Mouse (Mus musculus) frontal cortex, adult (tissue): Measurements from ENCODE around the gene Snd1.

ENCODE experiments used
- ATAC-seq: cut with Nextera tagmentation; 2 replicates; pipeline ENCODE4 v1.9.2; 2017; ENCODE audit warnings: mild to moderate bottlenecking, moderate library complexity, mixed read lengths; ENCODE audit not compliant: low TSS enrichment

Snd1 gene

DNA sequence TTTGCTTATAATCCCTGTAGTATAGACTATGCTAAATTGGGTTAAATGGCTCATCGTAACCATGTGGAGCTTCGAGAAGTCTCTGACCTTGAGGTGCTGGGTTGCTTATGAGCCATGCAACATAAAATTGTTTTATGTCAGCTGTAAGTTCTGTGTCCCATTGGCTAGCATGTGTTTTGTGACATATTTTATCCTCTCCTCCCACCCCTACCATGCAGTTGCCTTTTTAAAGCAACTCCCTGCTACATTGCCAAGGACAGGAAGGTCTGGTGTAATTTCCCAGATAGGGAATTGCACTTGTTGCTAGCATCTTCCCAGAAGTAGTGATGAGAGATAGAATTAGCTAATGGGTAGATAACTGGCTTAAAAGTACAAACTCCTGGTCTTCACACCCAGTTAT is 324.9 kb downstream of the Snd1 start:
- ATAC-seq: no peak

GRCm38 (mm10) chr6:28800976-28801375 is 326.0 kb downstream of the Snd1 start:
- peak; percentile 78 for ATAC-seq

DNA sequence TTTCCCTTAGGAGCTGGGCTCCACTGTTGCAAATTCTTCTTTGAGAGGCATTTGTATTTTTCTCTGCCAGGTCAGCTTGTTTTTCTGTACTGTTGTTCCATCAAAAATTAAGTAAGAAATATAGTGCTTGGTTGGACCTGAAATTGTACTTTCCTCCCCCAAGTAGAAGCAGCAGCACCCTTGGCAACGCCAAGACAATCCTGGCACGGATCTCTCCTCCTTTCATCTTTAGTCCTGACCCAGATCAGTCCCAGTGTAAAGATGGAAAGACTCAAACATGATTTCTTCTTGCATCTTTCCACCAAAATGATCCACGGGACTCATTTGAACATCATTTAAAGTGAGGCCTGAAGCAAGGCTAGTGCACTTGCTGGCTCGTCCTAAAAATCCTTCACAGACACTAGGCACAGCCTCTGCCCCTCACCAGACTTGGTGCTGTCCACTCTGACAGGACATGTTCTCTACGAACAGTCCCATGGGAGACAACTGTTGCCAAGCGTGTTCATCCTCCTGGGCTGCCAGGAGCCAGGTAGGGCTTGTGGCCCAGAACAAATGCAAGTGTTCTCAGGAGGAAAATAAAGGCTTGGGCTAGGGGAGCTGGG is 328.8 kb downstream of the Snd1 start:
- ATAC-seq: no peak

GRCm38 (mm10) chr6:28804751-28805150 is 329.8 kb downstream of the Snd1 start:
- peak; percentile 14; the same call in 1 of the 2 replicates for ATAC-seq

DNA sequence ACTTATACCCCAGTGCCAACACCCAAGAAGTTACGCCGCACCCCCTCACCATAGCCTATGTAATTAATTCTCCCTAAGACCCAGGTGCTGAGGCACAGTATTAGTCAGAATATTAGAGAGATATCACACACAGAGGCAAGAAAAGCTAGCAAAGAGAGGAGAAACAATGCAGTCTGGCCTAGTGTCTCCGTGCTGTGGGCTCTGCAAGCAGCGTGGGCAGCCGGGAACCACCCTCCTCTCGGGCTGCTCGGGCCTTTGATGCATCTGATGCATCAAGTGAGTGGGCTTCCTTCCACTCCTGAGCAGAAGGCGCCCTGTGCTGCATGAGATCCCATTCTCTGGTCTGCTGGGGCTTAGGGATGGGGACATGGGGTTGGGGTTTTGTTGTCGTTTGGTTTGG is 338.1 kb downstream of the Snd1 start:
- ATAC-seq: peak; percentile 33

DNA sequence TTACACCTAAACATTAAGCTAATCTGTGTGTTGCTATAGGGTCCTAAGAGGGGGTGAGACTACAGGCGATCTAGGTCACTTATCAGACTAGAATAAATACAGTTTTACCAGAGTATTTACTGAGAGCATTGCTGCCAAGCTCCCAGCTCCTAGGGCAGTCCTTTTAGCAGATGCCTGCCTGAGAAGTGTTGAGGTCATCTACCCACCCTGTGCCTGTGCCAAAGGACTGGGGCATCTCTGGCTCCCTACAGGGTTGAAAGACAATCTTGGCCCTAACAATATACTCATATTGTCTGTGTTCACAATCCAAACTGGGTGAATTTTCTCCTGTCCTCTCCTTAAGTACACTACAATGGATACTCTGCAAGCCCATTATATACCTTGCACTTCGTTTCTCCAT is 340.0 kb downstream of the Snd1 start:
- no peak for ATAC-seq

DNA sequence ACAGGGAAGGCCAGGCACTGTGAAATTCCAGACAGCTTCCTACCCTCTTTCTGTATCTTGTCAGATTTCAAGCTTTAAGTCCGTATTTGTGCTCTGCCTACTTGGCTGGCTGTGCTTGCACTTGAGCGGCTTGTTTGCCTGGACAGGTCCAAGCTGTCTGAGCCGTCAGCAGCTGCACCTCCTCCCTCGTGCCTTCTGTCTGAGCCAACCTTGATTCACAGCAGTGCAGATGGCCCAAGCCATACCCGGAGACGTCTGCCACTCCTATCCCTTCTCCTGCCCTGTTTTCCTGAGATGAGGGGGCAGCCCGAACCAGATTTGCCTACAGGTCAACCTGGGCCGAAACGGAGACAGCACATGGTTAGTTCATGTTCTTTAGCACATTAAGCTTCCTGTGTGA is 342.1 kb downstream of the Snd1 start:
- peak; percentile 58 for ATAC-seq

DNA sequence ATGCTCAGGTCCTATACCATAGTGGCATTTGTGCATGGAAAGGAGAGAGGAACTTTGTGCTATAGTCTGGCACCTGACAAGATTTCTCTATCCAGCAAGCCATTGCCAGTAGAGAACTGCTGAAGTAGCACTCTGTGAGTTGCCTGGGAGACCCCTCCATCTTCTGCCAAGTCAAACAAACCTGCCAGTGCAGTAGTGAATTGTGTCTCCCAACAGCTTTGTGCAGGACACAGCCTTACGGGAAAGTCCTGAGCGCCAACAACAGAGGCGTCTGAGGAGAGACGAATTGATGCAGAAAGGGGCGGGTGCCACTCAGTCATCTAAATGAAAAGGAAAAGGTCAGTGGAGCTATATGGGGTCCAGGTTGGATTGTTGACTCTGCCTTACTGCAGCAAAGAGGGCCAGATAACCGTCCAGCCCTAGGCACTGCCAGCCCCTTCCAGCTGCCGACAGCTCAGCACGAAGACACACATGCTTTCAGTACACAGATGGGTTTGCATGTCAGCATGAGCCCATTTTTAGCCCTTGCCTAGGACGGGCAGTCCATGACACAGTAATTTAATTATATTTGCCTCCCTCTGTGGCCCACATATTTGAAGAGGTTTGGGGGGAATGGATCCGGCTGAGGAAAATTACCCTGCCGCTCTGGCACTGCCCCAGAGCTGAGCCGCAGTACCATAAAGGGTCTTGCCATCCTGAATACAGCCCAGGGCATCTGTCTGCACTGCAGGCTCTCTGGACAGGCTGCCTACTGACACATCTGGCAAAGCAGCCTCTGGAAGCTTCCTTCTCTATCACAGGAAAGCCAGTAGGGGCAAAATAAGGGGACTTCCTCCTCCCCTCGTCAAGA is 344.8 kb downstream of the Snd1 start:
- ATAC-seq: no peak

DNA sequence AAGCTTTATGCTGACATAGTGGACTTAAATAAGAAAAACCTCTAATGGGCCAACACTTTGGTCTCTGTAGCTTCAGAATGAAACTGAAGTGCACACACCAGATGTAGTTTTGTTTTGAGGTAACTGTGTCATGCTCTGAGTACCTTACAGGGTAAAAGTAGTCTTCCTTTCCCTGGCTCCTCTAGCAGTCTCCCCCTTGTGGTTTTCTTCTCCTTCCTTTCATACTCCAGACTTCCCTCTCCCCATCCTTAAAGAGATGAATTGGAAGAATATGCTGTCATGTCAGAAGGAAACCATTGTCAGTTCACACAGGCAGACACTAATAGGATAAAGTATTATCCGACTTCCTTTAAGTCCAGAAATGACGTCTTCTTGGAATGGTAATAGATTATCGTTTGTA is 347.4 kb downstream of the Snd1 start:
- no peak for ATAC-seq

DNA sequence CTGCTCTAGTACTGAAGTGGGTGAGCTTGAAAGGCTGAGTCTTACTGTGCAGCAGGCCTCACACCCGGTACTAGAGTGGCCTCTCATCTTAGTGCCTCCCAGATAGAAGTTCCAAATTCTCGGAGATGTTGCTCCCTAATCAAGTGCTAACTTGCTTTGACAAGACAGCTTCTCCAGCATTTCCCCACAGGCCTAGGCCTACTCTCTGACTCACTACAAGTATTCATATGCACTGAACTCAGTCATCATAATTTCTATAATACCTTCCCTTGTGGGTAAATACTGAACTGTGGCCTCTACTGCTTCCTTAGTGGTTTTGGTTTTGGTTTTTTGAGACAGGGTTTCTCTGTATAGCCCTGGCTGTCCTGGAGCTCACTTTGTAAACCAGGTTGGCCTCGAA is 348.4 kb downstream of the Snd1 start:
- no peak for ATAC-seq

GRCm38 (mm10) chr6:28823802-28824201 is 348.9 kb downstream of the Snd1 start:
- ATAC-seq: no peak

- no peak for ATAC-seq
Measured at GRCm38 (mm10) chr6:28825894-28826293, 351.0 kb downstream of the Snd1 start.

GRCm38 (mm10) chr6:28826689-28827389 is 351.9 kb downstream of the Snd1 start:
- ATAC-seq: peak; percentile 8; the same call in 1 of the 2 replicates

DNA sequence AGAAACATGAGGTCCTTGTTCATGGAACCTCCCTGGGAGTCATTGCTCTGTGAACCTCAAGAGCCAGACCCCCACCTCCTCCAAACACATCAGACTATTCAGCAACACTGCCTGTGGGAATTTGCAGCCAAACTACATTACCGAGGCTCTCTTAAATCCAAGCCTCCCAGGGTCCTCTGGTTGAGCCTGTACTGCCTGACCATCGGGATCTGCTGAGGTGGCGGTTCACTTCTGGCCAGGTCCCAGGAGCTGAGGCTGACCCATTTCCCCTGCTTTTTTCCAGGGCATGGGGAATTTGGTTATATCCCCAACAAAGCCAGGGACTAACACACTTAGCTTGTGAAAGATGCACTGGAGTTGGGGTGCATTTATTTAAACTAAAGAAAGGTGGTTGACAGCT is 352.6 kb downstream of the Snd1 start:
- no peak for ATAC-seq

GRCm38 (mm10) chr6:28828593-28828992 is 353.7 kb downstream of the Snd1 start:
- ATAC-seq: peak; percentile 38

DNA sequence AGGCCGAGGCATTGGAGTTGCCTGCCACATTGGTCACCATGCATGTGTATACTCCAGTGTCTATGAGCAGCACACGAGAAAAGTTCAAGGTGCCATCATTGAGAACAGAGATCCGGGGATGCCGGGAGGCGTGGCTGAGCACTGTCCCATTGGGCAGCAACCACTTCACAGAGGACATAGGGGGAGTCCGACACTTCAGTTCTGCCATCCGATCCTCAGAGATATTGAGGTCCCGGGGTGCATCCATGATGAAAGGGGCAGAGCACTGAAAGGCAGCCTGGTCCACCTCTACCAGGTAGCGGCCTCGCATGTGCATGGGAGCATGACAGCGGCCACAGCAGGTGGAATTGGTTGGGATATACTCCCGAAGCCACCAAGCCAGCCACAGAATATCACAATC is 355.4 kb downstream of the Snd1 start:
- no peak for ATAC-seq

- no peak for ATAC-seq
Measured at GRCm38 (mm10) chr6:28831011-28831853, 356.3 kb downstream of the Snd1 start, which contains the start of gene Lrrc4. Gene Lrrc4, minus strand, starts transcription at chr6:28831747.

DNA sequence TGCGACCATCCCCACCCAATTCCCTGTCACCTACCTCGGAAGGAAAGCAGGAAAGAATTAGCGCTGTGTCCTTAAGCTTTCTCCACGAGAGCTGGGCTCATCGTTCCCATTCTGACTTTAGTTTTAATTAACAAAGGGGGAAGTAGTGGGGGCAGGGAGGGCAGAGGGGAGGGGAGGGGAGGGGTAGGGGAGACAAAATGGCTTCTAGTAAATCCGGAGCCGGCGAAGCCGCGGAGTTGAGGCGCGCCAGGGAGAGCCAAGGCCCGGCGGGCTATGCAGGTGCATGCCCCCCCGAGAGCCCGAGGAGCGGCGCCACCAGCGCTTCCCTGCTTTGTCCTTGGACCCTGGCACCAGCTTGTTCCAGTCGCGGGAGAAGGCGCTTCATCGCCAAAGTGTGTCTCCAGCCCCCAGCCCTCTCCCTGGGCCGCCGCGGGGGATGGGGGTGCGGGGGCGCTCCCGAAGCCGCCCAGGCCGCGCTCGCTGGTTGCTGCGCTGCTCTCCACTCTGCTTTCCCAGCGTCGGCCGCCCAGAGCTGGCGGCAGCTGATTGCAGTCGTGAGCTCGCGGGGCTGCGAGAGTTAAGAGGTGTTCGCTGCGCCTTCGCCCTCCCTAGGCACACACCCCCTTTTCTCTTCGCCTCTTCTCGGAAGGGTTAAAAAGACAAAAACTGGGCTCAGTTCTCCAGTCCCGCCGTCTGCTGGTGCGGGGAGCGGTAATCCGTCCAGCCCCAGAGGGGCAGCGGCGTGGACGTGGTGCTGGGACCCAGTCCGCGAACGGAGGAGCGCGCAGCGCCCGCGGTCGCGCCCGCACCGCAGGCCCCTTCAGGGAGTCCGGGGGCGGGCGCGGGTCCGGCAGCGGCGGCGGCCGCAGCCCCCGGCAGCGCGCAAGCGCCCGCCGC is 357.2 kb downstream of the Snd1 start:
- ATAC-seq: peak; percentile 28

- peak; percentile 11 for ATAC-seq
Measured at GRCm38 (mm10) chr6:28832751-28833291, 357.9 kb downstream of the Snd1 start.

DNA sequence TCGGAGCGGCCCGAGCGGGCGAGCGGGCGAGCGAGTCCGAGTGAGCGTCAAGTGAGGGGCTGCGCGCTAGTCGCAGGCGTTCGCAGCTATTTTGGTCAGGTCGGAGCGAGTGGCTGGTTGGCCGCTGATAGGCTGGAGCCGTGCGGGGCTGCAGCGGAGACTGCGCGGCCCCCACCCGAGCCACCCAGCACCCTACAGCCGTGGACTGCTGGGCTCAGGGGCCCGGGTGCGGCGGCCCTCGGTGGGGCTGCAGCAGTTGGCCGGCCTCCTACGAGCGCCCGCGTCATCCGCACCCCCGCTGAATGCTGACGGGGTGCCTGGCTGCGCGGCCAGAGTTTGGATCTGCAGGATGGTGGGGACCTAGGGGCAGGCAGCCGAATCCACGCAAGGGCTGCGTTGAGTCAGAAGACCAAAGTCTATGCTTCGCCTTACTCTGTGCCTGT is 358.5 kb downstream of the Snd1 start:
- ATAC-seq: peak; percentile 47
